Mouse (Mus musculus): Measurements from ENCODE around the gene Slf2. TPM values are rescaled to one million over a fixed set of nuclear protein-coding genes. Genes with fewer than 3 reads are reported as not detected.

Gene Slf2
- polyA plus RNA-seq (2016; fragmentation: Nextera tagmentation; extraction: Ambion mirVana) = 28.1 and 39.3 TPM in 2 replicates

DNA sequence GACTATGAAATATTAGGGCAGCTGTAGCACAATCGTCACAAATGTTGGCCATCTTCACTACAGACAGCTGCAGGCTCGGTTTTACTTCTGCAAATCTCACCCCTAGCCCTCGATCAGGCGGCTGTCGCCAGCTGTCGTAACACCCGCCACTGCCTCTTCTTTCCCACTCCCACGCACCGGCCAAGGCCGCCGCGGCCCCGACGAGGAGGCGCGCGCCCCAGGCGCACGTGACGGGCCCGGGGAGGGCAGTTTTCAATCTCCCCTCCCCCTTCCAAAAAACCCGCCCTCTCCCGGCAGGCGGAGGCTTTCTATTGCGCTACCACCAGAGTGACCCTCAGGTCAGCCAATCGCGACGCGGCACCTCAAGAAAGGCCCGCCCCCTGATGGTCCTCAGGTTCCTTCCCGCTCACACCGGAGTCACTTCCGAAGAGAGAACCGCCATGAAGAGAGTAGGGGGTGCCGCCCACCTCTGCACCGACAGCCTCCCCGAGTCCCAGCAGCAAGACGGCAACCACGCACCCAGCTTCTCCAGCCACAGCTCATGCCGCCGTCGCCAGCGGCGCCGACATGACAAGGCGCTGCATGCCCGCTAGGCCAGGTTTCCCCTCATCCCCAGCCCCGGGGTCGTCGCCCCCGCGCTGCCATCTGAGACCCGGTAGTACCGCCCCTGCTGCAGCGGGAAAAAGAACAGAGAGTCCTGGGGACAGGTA, at the start of gene Slf2:
Gene Slf2 (plus strand): TSS at position 408 of the 710 bp plus-strand sequence.
- H3K27ac ChIP-seq = peak within 1 kb of the TSS; percentile 96
- H3K4me3 ChIP-seq = peak within 1 kb of the TSS; percentile 99
- DNase-seq (ENCODE audit: low spot score) = peak; percentile 97
- peaks cover 33% of the 10 kb centered on the region for H3K4me1 ChIP-seq (replicated peaks)
- H3K27me3 ChIP-seq (ENCODE audit: insufficient read depth, poor library complexity, severe bottlenecking) = peaks cover 3% of the 10 kb centered on the region; the same call in 1 of the 2 replicates
- H3K9me3 ChIP-seq = no peaks in the 10 kb centered on the region
- WGBS = under 1% methylated on average over 55 of the region's 55 CpGs
- H3K36me3 ChIP-seq = peaks cover 30% of the 10 kb centered on the region

DNA sequence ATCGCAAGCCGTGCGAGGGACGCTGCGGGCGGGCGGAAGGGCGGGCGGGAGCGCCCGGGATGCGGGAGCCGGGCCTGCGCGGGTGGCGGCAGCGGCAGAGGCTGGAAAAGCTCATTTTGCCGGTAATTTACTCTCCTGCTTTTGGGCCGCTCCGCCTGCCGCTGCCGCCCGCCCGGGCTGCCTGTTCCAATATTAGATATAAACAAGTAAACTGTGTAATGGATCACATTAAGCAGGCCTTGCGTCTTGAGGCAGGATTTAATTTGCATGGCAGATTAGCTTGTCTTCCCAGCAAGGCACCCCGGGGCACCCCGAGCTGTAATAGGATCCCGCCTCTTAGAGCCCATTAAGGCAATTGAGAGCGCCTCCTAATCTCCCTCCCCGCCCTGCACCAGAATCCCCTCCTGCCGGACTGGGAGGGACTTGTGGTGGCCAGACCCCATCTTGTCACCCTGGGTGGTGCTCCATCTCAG, 48.4 kb upstream of the Slf2 start:
- Histone ChIP-seq H3K9me3 (no peaks in the 10 kb centered on the region), H3K27ac (peak overlapping the region; percentile 79), H3K4me1 (replicated peaks) (peaks cover 35% of the 10 kb centered on the region), H3K4me3 (peak overlapping the region; percentile 53), H3K36me3 (no peaks in the 10 kb centered on the region), H3K27me3 (ENCODE audit: insufficient read depth, poor library complexity, severe bottlenecking) (peaks cover 79% of the 10 kb centered on the region)
- WGBS = under 1% methylated on average over 31 of the region's 31 CpGs
- DNase-seq (ENCODE audit: low spot score) = peak; percentile 59

DNA sequence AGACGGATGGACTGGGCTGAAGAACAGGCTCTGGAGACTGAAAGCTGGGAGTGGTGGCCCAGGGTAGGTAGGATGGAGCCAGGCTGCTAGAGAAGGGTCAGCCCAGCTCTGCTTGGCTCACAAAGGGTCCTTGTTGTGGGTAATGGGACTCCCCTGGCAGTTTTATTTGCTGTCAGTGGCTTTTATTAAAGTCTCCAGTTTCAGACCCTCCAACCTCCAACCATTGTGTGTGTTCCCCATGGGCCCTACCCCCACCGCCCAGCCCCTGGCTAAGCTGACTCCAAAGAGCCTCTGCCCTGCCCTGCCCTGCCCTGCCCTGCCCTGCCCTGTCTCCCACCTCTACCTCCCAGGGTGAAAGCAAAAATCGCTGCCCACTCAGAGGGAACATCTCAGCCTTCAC, 46.6 kb upstream of the Slf2 start:
- Histone ChIP-seq H3K27me3 (ENCODE audit: insufficient read depth, poor library complexity, severe bottlenecking) (peaks cover 92% of the 10 kb centered on the region), H3K4me1 (replicated peaks) (peaks cover 41% of the 10 kb centered on the region), H3K9me3 (no peaks in the 10 kb centered on the region), H3K27ac (no peak overlapping the region), H3K4me3 (0 out of 2 replicates have a peak overlapping the region, but pooled peaks have one; percentile 4), H3K36me3 (no peaks in the 10 kb centered on the region)
- no peak for DNase-seq (ENCODE audit: low spot score)
- 39% methylated on average over 3 of the region's 3 CpGs for WGBS

DNA sequence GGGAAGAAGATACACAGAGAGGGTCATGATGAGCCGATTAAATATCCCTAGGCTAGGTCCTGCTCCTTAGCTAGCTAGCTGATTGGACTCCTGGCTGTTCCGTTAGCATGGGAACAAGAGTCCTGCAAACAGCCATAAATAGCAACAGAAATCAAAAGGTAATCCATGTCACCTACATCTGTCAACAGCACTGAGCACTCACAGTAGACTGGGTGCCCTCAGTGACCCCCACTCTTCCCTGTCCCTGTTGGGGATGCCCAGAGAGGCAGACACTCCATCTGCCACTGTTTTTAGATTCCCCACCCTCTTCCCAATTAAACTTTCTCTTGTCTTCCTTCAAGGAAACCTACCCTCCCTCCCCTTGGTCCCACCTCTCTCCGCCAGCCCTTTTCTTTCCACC, 44.5 kb upstream of the Slf2 start:
- DNase-seq (ENCODE audit: low spot score) = no peak
- Histone ChIP-seq H3K4me3 (no peak overlapping the region), H3K27me3 (ENCODE audit: insufficient read depth, poor library complexity, severe bottlenecking) (peaks cover 93% of the 10 kb centered on the region), H3K9me3 (no peaks in the 10 kb centered on the region), H3K4me1 (replicated peaks) (peaks cover 55% of the 10 kb centered on the region), H3K36me3 (no peaks in the 10 kb centered on the region), H3K27ac (peak overlapping the region; percentile 50; the same call in 1 of the 2 replicates)
- 32% methylated on average over 3 of the region's 3 CpGs for WGBS

DNA sequence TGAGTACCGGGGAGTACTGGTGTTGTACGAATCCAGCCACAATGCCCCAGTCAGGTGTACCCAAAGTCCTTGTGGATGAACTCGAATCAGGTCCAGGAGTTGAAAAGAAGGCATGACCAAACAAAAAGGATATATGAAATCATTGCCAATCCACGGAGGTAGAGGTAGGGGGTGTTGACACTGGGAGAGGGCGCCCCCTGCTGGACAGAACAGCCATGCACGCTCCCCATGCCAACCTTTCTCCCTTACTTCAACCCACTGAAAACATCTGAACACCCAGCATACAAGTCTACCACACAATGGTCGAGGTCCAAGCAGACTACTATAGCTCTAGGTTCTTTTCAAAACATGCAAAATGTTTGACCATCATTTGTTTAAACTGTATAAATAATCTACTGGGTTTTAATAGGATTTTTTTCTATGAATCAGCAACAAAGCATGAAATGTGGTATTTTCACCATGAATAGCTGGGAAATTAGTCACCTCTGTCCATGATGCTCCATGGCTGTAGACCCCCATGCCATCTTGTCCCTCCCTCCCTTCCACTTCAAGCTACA, 43.2 kb upstream of the Slf2 start:
- Histone ChIP-seq H3K27ac (no peak overlapping the region), H3K27me3 (ENCODE audit: insufficient read depth, poor library complexity, severe bottlenecking) (peaks cover 93% of the 10 kb centered on the region), H3K4me1 (replicated peaks) (peaks cover 57% of the 10 kb centered on the region), H3K9me3 (no peaks in the 10 kb centered on the region), H3K36me3 (no peaks in the 10 kb centered on the region), H3K4me3 (no peak overlapping the region)
- WGBS = 25% methylated on average over 7 of the region's 7 CpGs
- peak; percentile 72 for DNase-seq (ENCODE audit: low spot score)

DNA sequence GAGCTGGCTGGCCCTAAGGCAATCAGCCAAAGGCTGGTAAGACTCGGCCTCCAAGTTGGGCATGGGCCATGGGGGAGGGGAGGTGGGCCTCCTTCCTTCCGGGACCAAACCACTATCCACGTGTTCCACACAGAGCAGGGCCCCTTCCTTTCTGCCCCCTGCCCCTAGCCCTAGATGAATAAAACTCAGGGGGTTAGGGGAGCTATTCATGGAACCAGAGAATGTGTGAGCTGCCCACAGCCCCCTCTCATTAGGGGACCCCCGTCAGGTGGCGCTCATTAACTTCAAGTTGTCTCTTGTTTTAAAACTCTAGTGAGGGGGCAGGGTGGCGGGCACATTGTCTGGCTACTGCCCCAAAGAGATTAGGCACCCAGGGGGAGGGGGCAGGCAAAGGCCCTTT, 41.4 kb upstream of the Slf2 start:
- Histone ChIP-seq H3K36me3 (no peaks in the 10 kb centered on the region), H3K9me3 (no peaks in the 10 kb centered on the region), H3K4me1 (replicated peaks) (peaks cover 59% of the 10 kb centered on the region), H3K27ac (peak overlapping the region; percentile 51; the same call in 1 of the 2 replicates), H3K27me3 (ENCODE audit: insufficient read depth, poor library complexity, severe bottlenecking) (peaks cover 96% of the 10 kb centered on the region), H3K4me3 (no peak overlapping the region)
- WGBS = 14% methylated on average over 6 of the region's 6 CpGs
- DNase-seq (ENCODE audit: low spot score) = peak; percentile 3

DNA sequence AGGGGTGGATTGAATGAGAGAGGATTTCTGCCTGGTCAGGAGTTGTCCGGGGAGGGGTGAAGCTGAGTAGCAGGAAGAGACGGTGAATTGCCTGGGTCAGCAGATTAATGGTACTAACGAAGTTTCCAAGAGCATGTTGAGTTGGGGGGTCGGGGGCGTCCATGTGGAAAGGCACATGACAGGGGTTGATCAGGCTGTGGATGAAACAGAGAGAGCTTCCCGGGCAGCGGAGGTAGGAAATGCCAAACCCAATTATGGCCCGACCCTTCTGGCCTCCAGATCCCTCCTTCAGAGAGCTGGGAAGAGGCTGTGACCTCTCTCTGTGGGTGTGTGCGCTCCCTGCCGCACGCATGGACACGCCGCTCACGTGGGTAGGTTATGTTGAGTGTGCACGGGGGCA, 39.5 kb upstream of the Slf2 start:
- WGBS = 44% methylated on average over 15 of the region's 15 CpGs

DNA sequence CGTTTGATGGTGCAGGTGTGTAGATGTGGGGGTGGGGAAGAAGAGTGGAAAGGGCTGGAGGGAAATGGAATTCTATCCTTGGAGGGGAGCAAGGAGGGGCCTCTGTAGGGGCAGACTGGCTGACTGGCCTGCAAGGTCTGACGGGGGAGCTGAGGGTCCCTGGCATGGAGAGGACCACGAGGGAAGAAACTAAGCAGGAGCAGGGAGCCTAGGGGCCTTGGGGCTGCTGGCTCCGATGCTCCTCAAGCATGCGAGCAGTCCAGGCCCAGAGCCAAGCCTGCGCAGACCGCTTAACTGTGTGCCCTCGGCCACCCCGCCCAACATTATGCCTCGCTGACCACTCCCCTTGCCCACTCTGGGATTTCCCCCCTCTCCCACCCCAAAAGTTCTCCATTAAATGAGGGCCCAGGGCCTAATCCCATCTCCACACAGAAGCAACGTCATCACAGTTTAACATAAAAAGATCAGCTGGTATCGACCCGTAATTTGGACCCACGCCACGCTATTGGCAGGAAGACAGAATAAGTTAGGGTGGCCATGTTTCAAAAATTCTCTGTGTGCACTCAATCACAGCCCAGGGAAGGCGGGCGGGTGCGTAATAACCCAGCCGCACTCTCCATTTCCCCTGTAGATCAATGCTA, 37.6 kb upstream of the Slf2 start:
- WGBS = 40% methylated on average over 19 of the region's 19 CpGs
- Histone ChIP-seq H3K4me3 (no peak overlapping the region), H3K36me3 (no peaks in the 10 kb centered on the region), H3K27me3 (ENCODE audit: insufficient read depth, poor library complexity, severe bottlenecking) (peaks cover 93% of the 10 kb centered on the region), H3K4me1 (replicated peaks) (peaks cover 45% of the 10 kb centered on the region), H3K27ac (peak overlapping the region; percentile 64), H3K9me3 (no peaks in the 10 kb centered on the region)
- no peak for DNase-seq (ENCODE audit: low spot score)

More for the DNA sequence above, 39.5 kb upstream of the Slf2 start:
- Histone ChIP-seq H3K27ac (no peak overlapping the region), H3K9me3 (no peaks in the 10 kb centered on the region), H3K4me1 (replicated peaks) (peaks cover 54% of the 10 kb centered on the region), H3K4me3 (no peak overlapping the region), H3K36me3 (no peaks in the 10 kb centered on the region), H3K27me3 (ENCODE audit: insufficient read depth, poor library complexity, severe bottlenecking) (peaks cover 93% of the 10 kb centered on the region)
- DNase-seq (ENCODE audit: low spot score) = no peak

DNA sequence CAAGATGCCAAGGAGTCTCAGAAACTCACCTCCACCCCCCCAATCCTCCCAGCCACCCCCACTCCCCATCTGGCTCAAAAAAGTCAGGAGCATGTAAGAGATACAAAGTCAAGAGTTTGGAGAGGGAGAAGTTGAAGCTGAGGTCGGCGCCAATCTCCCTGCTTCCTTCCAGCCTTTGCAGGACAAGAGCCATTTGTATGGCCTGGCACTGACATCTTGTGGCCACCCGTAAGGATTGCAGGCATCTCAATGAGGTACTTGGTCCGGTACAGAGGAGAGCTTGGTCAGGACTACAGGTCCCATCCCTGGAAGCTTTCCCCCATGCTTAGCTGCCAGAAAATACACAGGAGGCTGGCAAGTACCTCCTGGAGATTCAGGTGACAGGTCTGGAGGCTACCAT, 35.7 kb upstream of the Slf2 start:
- peaks cover 84% of the 10 kb centered on the region for H3K27me3 ChIP-seq (ENCODE audit: insufficient read depth, poor library complexity, severe bottlenecking)
- H3K9me3 ChIP-seq = no peaks in the 10 kb centered on the region
- DNase-seq (ENCODE audit: low spot score) = peak; percentile 75
- no peaks in the 10 kb centered on the region for H3K36me3 ChIP-seq
- no peak overlapping the region for H3K27ac ChIP-seq
- no peak overlapping the region for H3K4me3 ChIP-seq
- peaks cover 51% of the 10 kb centered on the region for H3K4me1 ChIP-seq (replicated peaks)
- 3% methylated on average over 4 of the region's 4 CpGs for WGBS

DNA sequence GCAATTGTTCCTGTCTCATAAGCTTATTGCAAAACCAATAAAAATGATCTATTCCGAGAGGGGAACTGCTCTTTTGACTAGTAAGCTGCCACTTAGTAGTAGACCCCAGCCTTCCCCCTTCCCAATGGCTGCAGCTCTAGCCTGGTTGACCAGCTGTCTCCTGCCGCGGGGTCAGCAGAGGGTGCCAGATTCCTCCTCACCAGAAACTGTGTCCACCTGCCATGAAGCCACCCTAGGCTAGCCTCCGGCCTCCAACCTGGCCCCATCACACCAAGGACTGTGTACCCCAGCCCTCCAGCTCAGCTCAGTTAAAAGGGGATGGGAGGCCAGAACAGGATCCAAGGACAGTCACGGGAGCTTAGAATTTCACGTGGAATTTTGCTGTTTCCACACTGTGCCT, 34.5 kb upstream of the Slf2 start:
- Histone ChIP-seq H3K4me3 (no peak overlapping the region), H3K27me3 (ENCODE audit: insufficient read depth, poor library complexity, severe bottlenecking) (peaks cover 77% of the 10 kb centered on the region), H3K27ac (no peak overlapping the region), H3K4me1 (replicated peaks) (peaks cover 58% of the 10 kb centered on the region), H3K9me3 (no peaks in the 10 kb centered on the region), H3K36me3 (no peaks in the 10 kb centered on the region)
- no peak for DNase-seq (ENCODE audit: low spot score)
- WGBS = 74% methylated on average over 6 of the region's 6 CpGs

DNA sequence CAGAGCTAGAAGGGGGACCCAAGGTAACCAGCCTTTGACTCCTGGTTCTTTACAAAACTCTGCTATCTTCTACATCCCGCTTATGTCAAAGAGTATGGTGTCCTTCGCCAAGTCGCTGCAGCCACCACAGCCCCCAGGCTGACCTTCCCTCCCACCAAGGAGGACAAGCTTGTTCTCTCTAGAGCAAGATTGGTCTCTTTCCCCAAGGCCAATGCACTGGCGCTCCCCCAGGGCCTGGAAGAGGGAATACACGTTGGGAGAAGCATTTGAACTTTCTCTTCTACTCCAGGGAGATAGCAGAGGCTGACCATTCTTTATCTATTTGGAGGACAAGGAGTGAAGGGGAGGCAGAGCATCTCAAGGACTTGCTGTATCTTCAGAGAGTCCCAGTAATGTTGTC, 33.4 kb upstream of the Slf2 start:
- H3K4me3 ChIP-seq = no peak overlapping the region
- H3K4me1 ChIP-seq (replicated peaks) = peaks cover 50% of the 10 kb centered on the region
- no peaks in the 10 kb centered on the region for H3K36me3 ChIP-seq
- no peaks in the 10 kb centered on the region for H3K9me3 ChIP-seq
- peaks cover 72% of the 10 kb centered on the region for H3K27me3 ChIP-seq (ENCODE audit: insufficient read depth, poor library complexity, severe bottlenecking)
- no peak for DNase-seq (ENCODE audit: low spot score)
- WGBS = 73% methylated on average over 5 of the region's 5 CpGs
- H3K27ac ChIP-seq = no peak overlapping the region

DNA sequence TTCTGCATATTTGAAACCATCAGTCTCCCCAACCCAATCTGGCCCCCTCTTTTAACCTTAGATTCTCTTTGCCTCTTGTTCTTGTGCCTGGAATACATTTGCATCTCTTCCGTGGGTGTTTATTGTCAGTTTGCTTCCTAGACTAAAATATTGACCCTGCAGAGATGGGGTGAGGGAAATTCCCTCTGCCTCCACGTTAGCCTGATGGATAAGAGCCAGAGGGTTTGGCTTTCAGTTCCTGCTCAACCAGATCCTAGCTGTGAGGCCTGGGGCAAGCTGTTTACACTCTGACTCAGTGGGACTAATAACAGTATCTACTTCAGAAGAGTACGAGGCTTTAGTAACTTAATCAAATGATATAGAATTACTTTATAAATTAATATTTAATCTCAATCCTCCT, 32.3 kb upstream of the Slf2 start:
- H3K9me3 ChIP-seq = no peaks in the 10 kb centered on the region
- WGBS = 48% methylated on average over 3 of the region's 3 CpGs
- H3K4me3 ChIP-seq = no peak overlapping the region
- H3K27me3 ChIP-seq (ENCODE audit: insufficient read depth, poor library complexity, severe bottlenecking) = peaks cover 71% of the 10 kb centered on the region
- no peaks in the 10 kb centered on the region for H3K36me3 ChIP-seq
- no peak overlapping the region for H3K27ac ChIP-seq
- no peak for DNase-seq (ENCODE audit: low spot score)
- H3K4me1 ChIP-seq (replicated peaks) = peaks cover 42% of the 10 kb centered on the region

Data from hindbrain, embryonic 10.5 days (tissue).